Mouse (Mus musculus) E14TG2a.4 (cell line): ENCODE data around the gene Fkbp15.

ENCODE experiments used
- H3K27me3 ChIP-seq: 2 replicates; pipeline ENCODE4 v1.6.1; 2014; ENCODE audit warnings: low read length, control low read depth; ENCODE audit not compliant: insufficient read depth
- H3K36me3 ChIP-seq: 2 replicates; pipeline ENCODE4 v1.6.1; 2014; ENCODE audit warnings: low read length, control low read depth; ENCODE audit not compliant: insufficient read depth
- H3K4me1 ChIP-seq: replicated peaks from 2 replicates; pipeline ENCODE4 v1.6.1; 2014; ENCODE audit warnings: low read depth, low read length, control low read depth
- H3K4me3 ChIP-seq: replicated peaks from 2 replicates; pipeline ENCODE4 v1.5.1; 2014; ENCODE audit warnings: mild to moderate bottlenecking, low read length
- H3K9me3 ChIP-seq: 2 replicates; pipeline ENCODE4 v1.6.1; 2014; ENCODE audit warnings: low read length, control low read depth
- CTCF ChIP-seq: conservative IDR thresholded peaks from 2 replicates; pipeline ENCODE4 v1.5.1; 2014; ENCODE audit warnings: low read length
- NANOG ChIP-seq: IDR thresholded peaks from 2 replicates; pipeline ENCODE4 v1.6.1; 2014; ENCODE audit warnings: borderline replicate concordance, low read length, mixed read lengths
- POU5F1 ChIP-seq: IDR thresholded peaks from 2 replicates; pipeline ENCODE4 v1.6.1; 2014; ENCODE audit warnings: low read length, borderline replicate concordance

Fkbp15 gene

DNA sequence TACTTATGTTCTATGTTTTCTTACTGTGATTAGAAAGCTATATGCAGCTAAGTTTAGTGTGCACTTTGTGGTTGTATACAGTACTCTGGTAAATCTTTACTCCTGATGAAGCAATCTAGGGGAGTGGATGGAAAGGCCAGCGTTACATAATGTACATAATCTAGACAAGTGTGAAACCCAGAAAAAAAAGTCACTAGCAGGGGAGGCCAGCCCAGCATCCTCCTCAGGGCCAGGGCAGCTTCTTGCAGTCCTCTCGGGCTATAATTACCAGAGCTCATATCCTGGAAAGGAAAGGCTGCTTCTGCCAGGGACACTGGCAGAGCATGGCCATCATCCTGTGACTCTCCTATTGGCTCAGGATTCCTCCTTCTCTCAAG, 12.0 kb downstream of the Fkbp15 start:
- Histone ChIP-seq H3K36me3 (peaks cover 20% of the 10 kb centered on the region), H3K27me3 (no peaks in the 10 kb centered on the region), H3K4me3 (no peak overlapping the region), H3K9me3 (no peaks in the 10 kb centered on the region), H3K4me1 (no peaks in the 10 kb centered on the region)
- TF ChIP-seq NANOG (no peak), POU5F1 (no peak), CTCF (no peak)

DNA sequence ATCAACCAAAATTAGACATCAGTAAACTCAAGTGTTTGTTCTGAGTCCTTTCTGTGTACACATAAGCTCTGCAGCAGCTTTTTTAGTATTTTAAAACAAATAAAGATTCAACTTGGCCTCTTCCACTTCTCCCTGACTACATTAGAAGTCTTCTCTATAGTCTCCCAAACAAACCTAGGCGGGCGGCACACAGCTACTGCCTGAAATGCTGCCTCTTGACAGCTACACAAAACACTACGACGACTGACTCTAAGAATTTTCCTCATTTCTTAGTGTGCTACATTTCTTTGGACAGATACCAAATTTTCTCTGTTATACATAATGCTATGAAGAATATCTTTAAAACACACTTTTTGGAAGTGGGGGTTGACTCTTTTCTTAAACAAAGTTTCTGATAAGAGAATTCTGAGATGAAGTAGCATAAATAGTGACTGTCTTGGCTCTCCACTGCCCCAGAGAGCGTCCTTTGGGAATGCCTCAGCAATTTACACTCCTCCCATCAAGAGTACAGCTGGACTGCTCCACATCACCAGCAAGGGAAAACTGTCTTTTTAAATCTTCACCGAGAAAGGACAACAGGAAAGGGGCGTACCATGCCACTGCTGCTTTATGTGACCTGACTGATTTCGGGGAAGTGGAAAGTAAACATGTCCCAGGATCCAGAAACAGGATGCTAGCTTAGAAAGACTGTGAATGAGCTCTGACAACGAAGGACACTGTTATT, 12.6 kb downstream of the Fkbp15 start:
- peaks cover 20% of the 10 kb centered on the region for H3K36me3 ChIP-seq
- no peaks in the 10 kb centered on the region for H3K27me3 ChIP-seq
- no peak overlapping the region for H3K4me3 ChIP-seq
- no peak for TF ChIP-seq CTCF
- TF ChIP-seq NANOG, result no peak
- TF ChIP-seq POU5F1, result no peak
- no peaks in the 10 kb centered on the region for H3K4me1 ChIP-seq
- no peaks in the 10 kb centered on the region for H3K9me3 ChIP-seq

DNA sequence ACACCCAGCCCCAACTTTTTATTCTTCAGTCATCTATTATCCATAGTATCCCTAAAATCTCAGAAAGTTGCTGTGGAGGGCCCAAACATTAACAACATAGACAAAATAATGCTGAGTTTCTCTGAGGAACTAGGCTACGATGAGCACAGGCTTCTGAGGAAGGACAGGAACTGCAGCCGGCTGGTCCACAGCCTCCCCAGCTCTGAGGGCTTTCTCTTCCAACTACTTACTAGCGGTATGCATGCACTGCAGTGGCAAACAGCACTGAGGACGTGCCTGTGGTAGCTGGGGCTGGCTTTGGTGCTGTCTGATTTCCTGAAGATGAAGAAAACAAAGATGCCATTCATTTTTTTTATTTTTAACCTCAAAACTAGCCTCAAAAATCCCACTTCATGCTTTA, 14.5 kb downstream of the Fkbp15 start:
- Histone ChIP-seq H3K36me3 (peaks cover 19% of the 10 kb centered on the region), H3K9me3 (no peaks in the 10 kb centered on the region), H3K4me1 (no peaks in the 10 kb centered on the region), H3K27me3 (no peaks in the 10 kb centered on the region), H3K4me3 (no peak overlapping the region)
- no peak for TF ChIP-seq CTCF
- TF ChIP-seq POU5F1, result no peak
- TF ChIP-seq NANOG, result no peak

GRCm38 (mm10) chr4:62344000-62344399, 16.3 kb downstream of the Fkbp15 start:
- TF ChIP-seq POU5F1 (no peak), CTCF (peak; percentile 62)
- Histone ChIP-seq H3K4me1 (no peaks in the 10 kb centered on the region), H3K9me3 (no peaks in the 10 kb centered on the region), H3K4me3 (no peak overlapping the region), H3K36me3 (peaks cover 20% of the 10 kb centered on the region), H3K27me3 (no peaks in the 10 kb centered on the region)

DNA sequence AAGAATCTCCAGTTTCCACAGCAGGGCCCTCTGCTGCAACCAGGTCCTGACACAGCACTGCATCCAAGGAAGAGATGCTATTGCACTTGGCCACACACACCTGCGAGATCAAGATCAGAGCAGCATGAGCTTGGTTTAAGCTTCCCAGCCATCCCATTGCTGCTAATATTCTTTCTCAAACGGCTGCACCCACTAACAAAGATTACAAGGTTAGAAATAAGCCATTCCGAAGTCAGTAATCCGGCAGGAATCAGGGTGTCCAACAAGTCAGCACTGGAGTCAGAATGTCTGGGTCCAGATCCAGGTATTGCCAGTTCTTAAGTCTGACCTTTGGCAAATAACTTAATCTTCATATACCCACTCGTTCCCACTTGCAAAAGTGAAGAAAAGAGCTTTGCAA, 21.8 kb downstream of the Fkbp15 start:
- TF ChIP-seq POU5F1 (no peak), CTCF (no peak), NANOG (no peak)
- Histone ChIP-seq H3K9me3 (no peaks in the 10 kb centered on the region), H3K4me1 (no peaks in the 10 kb centered on the region), H3K4me3 (no peak overlapping the region), H3K36me3 (peaks cover 31% of the 10 kb centered on the region), H3K27me3 (no peaks in the 10 kb centered on the region)

DNA sequence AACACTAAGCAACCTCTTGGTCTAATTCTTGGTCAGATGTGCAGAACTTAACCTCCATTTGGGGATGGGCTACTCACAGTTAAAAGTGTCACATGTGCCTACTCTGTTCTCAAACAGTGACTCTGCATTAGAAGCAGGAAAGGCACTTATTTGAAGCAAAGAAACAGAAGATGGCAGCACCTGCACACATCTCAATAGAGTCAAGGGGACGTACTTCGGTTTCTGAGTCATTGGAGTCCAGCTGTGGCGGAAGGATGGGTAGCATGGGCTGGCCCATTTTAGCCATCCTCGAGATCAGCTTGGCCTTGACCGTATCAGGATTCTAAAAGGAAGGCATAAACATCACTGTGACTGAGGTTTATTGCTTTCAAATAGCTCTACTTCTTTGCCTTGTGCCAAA, 28.4 kb downstream of the Fkbp15 start:
- Histone ChIP-seq H3K4me1 (no peaks in the 10 kb centered on the region), H3K4me3 (no peak overlapping the region), H3K9me3 (no peaks in the 10 kb centered on the region), H3K27me3 (no peaks in the 10 kb centered on the region), H3K36me3 (peaks cover 45% of the 10 kb centered on the region)
- no peak for TF ChIP-seq NANOG
- no peak for TF ChIP-seq POU5F1
- TF ChIP-seq CTCF, result no peak

DNA sequence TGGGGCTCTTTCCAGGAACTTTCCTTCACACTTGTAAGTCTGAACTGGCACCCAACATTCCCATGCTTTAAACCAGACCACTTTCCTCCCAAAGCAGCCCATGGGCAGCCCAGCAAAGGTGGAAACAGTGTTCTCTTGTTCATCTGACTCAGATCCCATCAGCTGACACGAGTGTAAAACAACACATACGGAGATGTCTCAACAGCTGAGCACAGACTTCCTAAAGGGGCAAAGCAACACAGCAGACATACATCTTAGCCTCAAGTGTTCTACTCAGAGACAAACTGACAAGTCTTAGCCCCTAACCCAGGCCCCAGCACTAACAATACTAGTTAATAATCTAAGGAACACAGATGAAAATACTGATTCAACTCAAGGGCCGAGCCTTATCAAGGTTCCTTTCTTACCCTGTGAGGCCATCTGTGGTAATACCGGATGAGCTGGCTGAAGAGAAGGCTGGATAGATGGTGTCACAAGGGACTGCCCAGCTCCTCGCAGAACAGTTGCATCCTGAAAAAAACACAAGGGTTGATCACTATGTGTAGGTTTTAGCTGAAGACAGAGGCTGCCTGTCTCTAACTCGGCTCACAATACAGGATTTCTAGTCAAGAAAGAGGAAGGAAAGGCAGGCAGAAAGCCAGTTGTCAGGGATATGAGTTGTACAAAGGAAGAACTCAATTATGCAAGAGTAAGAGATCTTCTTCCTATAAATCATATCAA, 31.2 kb downstream of the Fkbp15 start:
- H3K36me3 ChIP-seq, result peaks cover 51% of the 10 kb centered on the region
- H3K9me3 ChIP-seq, result no peaks in the 10 kb centered on the region
- TF ChIP-seq NANOG (no peak), CTCF (no peak), POU5F1 (no peak)
- no peak overlapping the region for H3K4me3 ChIP-seq
- H3K4me1 ChIP-seq, result no peaks in the 10 kb centered on the region
- H3K27me3 ChIP-seq, result no peaks in the 10 kb centered on the region

DNA sequence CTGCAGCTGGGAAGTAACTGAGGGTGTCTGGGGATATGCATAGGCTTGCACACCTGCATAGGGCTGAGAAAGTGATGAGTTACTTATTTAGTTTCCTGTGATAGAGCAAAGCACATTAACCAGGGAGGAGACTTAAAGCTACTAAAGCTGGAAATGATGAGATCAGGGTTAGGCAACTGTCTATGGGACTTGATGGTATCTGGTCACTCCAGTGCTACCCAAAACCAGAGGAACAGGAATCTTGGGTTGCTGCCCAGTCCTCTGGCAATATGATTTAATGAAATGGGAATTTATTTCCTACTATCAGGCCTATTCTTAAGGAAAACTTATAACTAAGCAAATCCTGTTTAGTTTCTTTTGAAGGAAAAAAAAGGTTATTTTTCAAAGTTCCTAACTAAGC, 34.2 kb downstream of the Fkbp15 start:
- peaks cover 69% of the 10 kb centered on the region for H3K36me3 ChIP-seq
- no peaks in the 10 kb centered on the region for H3K9me3 ChIP-seq
- TF ChIP-seq NANOG, result no peak
- no peak for TF ChIP-seq CTCF
- no peak for TF ChIP-seq POU5F1
- H3K27me3 ChIP-seq, result no peaks in the 10 kb centered on the region
- no peaks in the 10 kb centered on the region for H3K4me1 ChIP-seq
- no peak overlapping the region for H3K4me3 ChIP-seq

DNA sequence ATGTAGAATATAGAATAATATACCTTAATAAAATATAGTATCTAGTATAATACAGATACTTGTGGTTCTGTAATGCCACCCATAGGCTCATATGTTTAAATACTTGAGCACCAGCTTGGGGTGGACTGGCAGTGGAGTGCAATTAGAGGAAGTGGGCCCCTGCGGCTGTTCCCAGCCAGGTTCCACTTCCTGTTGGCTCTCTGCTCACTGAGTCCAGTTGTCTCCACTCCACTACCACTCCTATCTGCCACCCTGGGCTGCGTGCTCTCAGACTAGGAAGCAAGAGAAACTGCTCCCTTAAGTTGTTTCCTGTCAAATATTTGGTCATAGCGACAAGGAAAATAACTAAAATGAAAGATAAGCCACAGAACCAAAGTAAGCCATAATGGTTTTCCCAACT, 37.7 kb downstream of the Fkbp15 start:
- TF ChIP-seq POU5F1, result no peak
- no peak for TF ChIP-seq NANOG
- TF ChIP-seq CTCF, result no peak
- peaks cover 75% of the 10 kb centered on the region for H3K36me3 ChIP-seq
- H3K4me1 ChIP-seq, result peaks cover 4% of the 10 kb centered on the region
- H3K9me3 ChIP-seq, result no peaks in the 10 kb centered on the region
- no peaks in the 10 kb centered on the region for H3K27me3 ChIP-seq
- no peak overlapping the region for H3K4me3 ChIP-seq
